Mouse (Mus musculus) liver, adult 2 months (tissue): Measurements from ENCODE around the gene Enthd1.

Source experiments
- CTCF ChIP-seq: fragments of 200-500 bp; IDR thresholded peaks from 2 replicates; pipeline ENCODE4 v1.5.1; 2011; ENCODE audit warnings: low read depth, low read length, control low read depth
- POLR2A ChIP-seq: fragments of 200-500 bp; IDR thresholded peaks from 2 replicates; pipeline ENCODE4 v1.6.1; 2011; ENCODE audit warnings: low read length, control low read depth; ENCODE audit not compliant: insufficient read depth; ENCODE audit errors: extremely low read depth

DNA sequence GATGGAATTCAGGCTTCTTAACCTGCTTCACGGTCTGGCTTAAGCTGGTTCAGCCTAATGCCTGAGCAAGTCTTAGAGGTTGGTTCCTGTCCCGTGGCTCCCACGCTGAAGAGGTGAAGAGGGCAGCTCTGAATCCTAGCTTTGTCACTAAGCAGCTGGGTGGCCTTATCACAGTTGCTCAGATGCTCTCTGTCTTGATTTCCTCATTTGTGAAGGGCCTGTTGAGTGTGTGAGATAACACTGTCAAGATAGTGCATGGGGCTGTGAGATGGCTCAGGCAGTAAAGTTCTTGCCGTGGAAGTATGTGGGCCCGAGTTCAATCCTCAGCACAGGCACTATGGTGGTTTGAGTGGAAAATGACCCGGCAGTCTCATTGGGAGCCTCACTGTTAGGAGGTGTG is 124.8 kb downstream of the Enthd1 start:
- no peak for TF ChIP-seq CTCF
- TF ChIP-seq POLR2A = no peak
